Mouse (Mus musculus) lung, adult 2 months (tissue): Measurements from ENCODE around the gene Fat3.

Experiments
- CTCF ChIP-seq: fragments of 200-500 bp; IDR thresholded peaks from 2 replicates; pipeline ENCODE4 v1.5.1; 2011; ENCODE audit warnings: mild to moderate bottlenecking, low read length, control low read depth; ENCODE audit not compliant: insufficient read depth
- POLR2A ChIP-seq: fragments of 200-500 bp; IDR thresholded peaks from 2 replicates; pipeline ENCODE4 v1.6.1; 2011; ENCODE audit warnings: low read depth, mild to moderate bottlenecking, control low read depth, low read length, borderline replicate concordance; ENCODE audit errors: extremely low read depth

DNA sequence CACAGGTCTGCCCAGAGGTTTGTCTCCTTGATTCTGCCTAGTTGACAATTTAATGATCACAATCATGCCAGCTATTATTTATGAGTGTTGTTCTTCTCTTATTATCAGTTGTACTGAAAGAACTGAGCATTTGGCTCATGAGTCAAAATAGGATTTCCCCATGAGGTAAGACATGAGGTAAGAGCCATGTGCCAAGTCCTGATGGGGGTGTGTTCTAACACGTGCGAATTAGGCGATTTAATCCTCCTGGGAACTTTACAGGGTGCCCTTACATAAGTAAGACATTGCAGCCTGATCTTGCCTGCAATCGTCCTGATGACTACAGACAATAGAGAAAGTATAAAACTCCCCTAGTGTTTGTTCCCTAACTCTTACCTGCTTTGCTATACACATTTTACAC, 631.6 kb downstream of the Fat3 start:
- no peak for TF ChIP-seq CTCF
- no peak for TF ChIP-seq POLR2A
